Mouse (Mus musculus) neural tube, embryonic 15.5 days (tissue): ENCODE measurements around the gene Gm20388. TPM values are rescaled to one million over a fixed set of nuclear protein-coding genes. Genes with fewer than 3 reads are reported as not detected.

Source experiments
- ATAC-seq: fragments of 200-750 bp; cut with Nextera tagmentation; 2 replicates; pipeline ENCODE4 v1.8.0; 2017; ENCODE audit warnings: mild to moderate bottlenecking, moderate TSS enrichment, moderate library complexity; ENCODE audit not compliant: low FRiP score
- H3K27ac ChIP-seq: fragments of 300-500 bp; sonication (generic); replicated peaks from 2 replicates; pipeline ENCODE4 v1.5.1; 2015; ENCODE audit warnings: mild to moderate bottlenecking, inconsistent platforms
- H3K27me3 ChIP-seq: fragments of 300-500 bp; sonication (generic); replicated peaks from 2 replicates; pipeline ENCODE4 v1.6.1; 2015; ENCODE audit warnings: inconsistent platforms
- H3K36me3 ChIP-seq: fragments of 300-500 bp; sonication (generic); 2 replicates; pipeline ENCODE4 v1.6.1; 2015; ENCODE audit warnings: inconsistent platforms
- H3K4me1 ChIP-seq: fragments of 300-500 bp; sonication (generic); 2 replicates; pipeline ENCODE4 v1.6.1; 2015; ENCODE audit warnings: inconsistent platforms
- H3K4me2 ChIP-seq: fragments of 300-500 bp; sonication (generic); 2 replicates; pipeline ENCODE4 v1.6.1; 2015; ENCODE audit warnings: inconsistent platforms, mild to moderate bottlenecking, moderate library complexity
- H3K4me3 ChIP-seq: fragments of 300-500 bp; sonication (generic); replicated peaks from 2 replicates; pipeline ENCODE4 v1.5.1; 2015; ENCODE audit warnings: mild to moderate bottlenecking, inconsistent platforms
- H3K9ac ChIP-seq: fragments of 300-500 bp; sonication (generic); replicated peaks from 2 replicates; pipeline ENCODE4 v1.6.1; 2015; ENCODE audit warnings: mild to moderate bottlenecking, inconsistent platforms
- H3K9me3 ChIP-seq: fragments of 300-500 bp; sonication (generic); replicated peaks from 2 replicates; pipeline ENCODE4 v1.6.1; 2016; ENCODE audit warnings: inconsistent platforms
- WGBS: fragments of 180-500 bp; shearing (Covaris S2); methylation state at CpG from one replicate; pipeline ENCODE4 v1.1.7; 2015; ENCODE audit warnings: mixed read lengths; 5-methylcytosine and 5-hydroxymethylcytosine counted together
- polyA plus RNA-seq: library from polyadenylated mRNA; unstranded; fragments of >200 nt; fragmentation: Nextera tagmentation; extraction: Ambion mirVana; gene quantifications from 2 replicates; pipeline ENCODE4 v1.2.1, GENCODE M21; 2015

Gm20388 gene
- polyA plus RNA-seq, 1 experiment from 2014 or later, result not detected

DNA sequence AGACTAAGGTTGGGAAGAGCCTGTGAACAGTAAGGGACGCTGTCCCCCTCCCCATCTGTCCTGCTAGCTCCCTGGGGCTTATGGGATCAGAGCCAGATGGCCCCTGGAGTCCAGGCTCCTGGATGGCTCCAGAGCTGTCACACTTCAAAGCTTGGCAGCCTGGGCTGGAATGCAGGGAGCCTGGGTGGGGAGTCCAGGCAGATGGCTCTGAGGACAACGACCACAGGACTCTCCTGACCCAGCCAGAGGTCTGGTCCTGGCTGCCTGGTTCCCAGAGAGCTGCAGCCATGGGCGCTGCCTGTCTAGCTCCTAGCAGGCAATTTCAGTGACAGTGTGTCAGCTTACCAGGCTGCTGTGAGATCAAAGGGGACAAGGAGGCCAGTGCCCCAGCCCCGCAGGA lies 984.4 kb downstream of the Gm20388 start:
- Histone ChIP-seq H3K27ac (no peak overlapping the region), H3K4me1 (peaks cover 17% of the 10 kb centered on the region), H3K9me3 (no peaks in the 10 kb centered on the region), H3K27me3 (peaks cover 67% of the 10 kb centered on the region), H3K4me2 (no peak overlapping the region), H3K36me3 (no peaks in the 10 kb centered on the region), H3K4me3 (no peak overlapping the region), H3K9ac (no peak overlapping the region)
- ATAC-seq, result no peak
- 1% methylated on average over 4 of the region's 4 CpGs for WGBS

DNA sequence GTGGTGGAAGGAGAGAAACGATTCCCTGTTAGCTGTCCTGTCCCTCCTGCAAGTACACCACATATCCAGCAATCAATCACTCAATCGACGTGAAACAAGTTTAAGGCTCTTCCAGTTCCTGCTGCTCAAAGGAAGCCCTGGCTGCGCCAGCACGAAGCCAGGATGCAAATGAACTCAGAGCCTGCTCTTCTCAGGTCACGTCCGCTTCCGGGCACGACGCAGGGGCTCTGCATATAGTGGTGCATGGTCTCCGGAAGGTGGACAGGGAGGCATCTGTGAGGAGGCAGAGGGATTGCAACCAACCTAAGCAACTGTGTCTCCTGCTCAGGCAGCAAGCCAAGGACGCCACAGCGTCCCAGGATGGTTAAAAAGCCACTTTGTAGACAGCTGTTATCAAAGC lies 985.0 kb downstream of the Gm20388 start:
- Histone ChIP-seq H3K9me3 (no peaks in the 10 kb centered on the region), H3K36me3 (no peaks in the 10 kb centered on the region), H3K27me3 (peaks cover 63% of the 10 kb centered on the region), H3K9ac (no peak overlapping the region), H3K27ac (no peak overlapping the region), H3K4me1 (peaks cover 17% of the 10 kb centered on the region), H3K4me2 (peak overlapping the region; percentile 39), H3K4me3 (peak overlapping the region; percentile 5; the same call in 1 of the 2 replicates)
- WGBS, result 1% methylated on average over 13 of the region's 13 CpGs
- no peak for ATAC-seq

DNA sequence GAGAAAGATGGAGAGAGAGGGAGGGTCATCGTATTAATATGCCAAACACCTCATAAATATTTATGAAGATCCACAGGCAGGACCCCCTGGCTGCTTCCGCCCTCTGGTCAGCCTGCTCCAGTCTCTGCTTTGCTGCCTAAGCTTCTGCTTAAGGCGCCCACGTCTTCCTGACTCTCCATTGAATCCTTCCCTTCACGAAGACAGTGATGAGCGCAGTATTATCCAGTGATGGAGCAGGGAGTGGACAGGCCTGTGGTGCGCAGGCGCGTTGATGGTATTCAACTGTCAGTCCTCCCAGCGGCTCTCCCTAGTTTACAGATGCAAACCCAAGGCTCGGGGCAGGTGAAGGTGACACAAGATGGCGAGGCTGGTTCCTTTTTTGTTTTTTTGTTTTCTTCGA lies 985.6 kb downstream of the Gm20388 start:
- no peak for ATAC-seq
- H3K4me1 ChIP-seq, result peaks cover 17% of the 10 kb centered on the region
- H3K27ac ChIP-seq, result no peak overlapping the region
- H3K9me3 ChIP-seq, result no peaks in the 10 kb centered on the region
- H3K4me2 ChIP-seq, result peak overlapping the region; percentile 39
- WGBS, result 39% methylated on average over 13 of the region's 13 CpGs
- no peak overlapping the region for H3K9ac ChIP-seq
- H3K27me3 ChIP-seq, result peaks cover 61% of the 10 kb centered on the region
- H3K36me3 ChIP-seq, result no peaks in the 10 kb centered on the region
- H3K4me3 ChIP-seq, result 0 out of 2 replicates have a peak overlapping the region, but pooled peaks have one; percentile 5

DNA sequence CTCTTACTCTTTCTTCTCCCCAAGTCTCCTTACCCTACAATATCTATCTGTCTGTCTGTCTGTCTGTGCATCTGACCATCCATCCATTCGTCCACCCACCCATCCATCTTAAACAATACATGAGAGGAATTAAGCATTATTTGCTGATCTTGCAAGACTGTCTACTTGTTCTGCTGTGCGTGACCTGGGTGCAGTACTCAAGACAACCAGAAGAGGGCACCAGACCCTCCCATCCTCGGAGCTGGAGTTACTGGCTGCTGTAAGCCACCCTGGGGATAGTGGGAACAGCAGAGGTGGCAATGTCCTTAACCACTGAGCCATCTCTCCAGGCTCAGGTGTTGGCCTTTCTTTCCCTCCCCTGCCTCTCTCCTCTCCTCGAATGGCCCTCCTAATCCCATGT lies 987.4 kb downstream of the Gm20388 start:
- Histone ChIP-seq H3K9me3 (no peaks in the 10 kb centered on the region), H3K27me3 (peaks cover 52% of the 10 kb centered on the region), H3K4me1 (peaks cover 23% of the 10 kb centered on the region), H3K4me3 (no peak overlapping the region), H3K36me3 (no peaks in the 10 kb centered on the region), H3K9ac (no peak overlapping the region), H3K4me2 (no peak overlapping the region), H3K27ac (no peak overlapping the region)
- 57% methylated on average over 4 of the region's 4 CpGs for WGBS
- ATAC-seq, result no peak

DNA sequence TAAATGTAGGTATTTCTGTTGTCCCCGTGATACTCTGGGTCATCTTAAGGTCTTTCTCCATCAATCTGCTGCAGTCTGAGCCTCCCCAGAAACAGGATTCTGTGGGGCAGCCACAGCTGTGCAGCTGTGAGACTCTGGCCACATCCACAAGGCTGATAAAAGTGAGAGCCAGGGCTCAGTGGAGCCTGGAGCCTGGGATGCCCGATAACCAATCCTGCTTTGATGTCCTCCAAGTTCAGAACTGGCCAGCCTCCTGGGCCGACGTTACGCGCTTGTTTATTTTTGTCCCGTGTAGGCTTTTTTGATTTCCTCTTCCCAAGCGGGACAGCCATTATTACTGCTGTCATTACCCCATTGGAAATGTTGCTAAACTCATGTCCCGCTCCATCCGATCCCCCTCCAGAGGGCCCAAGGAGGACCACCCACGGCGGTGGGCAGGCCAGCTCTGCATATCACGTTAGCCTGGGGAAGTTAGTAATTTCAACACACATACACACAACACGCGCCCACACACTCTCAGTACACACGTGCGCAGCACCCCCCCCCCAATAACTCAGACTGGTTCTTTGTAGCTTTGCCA lies 988.3 kb downstream of the Gm20388 start:
- 68% methylated on average over 17 of the region's 17 CpGs for WGBS
- H3K4me1 ChIP-seq, result peaks cover 23% of the 10 kb centered on the region
- H3K36me3 ChIP-seq, result no peaks in the 10 kb centered on the region
- no peak overlapping the region for H3K9ac ChIP-seq
- ATAC-seq, result no peak
- H3K27me3 ChIP-seq, result peaks cover 47% of the 10 kb centered on the region
- H3K4me2 ChIP-seq, result no peak overlapping the region
- no peaks in the 10 kb centered on the region for H3K9me3 ChIP-seq
- H3K27ac ChIP-seq, result no peak overlapping the region
- no peak overlapping the region for H3K4me3 ChIP-seq

DNA sequence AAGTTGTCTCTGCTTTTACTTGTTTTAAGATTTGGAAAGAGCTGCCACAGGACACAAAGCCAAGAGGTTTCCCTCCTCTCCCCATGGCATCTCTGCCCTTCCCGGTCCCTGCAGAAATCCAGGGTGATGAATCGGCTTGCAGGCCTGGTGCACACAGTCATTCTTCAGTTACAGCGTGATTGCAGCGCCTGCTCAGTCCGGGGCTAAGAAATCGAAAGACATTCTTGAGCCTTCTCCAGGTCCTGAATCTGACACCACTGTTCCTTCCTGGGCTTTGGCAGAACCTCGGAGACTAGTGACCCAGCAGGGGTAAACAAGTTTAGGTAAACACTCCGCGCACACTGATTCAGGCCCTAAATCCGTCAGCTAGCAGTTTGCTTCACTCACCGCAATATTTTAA lies 991.7 kb downstream of the Gm20388 start:
- H3K9me3 ChIP-seq, result no peaks in the 10 kb centered on the region
- no peaks in the 10 kb centered on the region for H3K36me3 ChIP-seq
- WGBS, result 45% methylated on average over 11 of the region's 11 CpGs
- no peak overlapping the region for H3K27ac ChIP-seq
- ATAC-seq, result no peak
- H3K4me1 ChIP-seq, result peaks cover 6% of the 10 kb centered on the region; the same call in 1 of the 2 replicates
- no peak overlapping the region for H3K4me2 ChIP-seq
- H3K4me3 ChIP-seq, result no peak overlapping the region
- H3K9ac ChIP-seq, result no peak overlapping the region
- H3K27me3 ChIP-seq, result peaks cover 16% of the 10 kb centered on the region; the same call in 1 of the 2 replicates

DNA sequence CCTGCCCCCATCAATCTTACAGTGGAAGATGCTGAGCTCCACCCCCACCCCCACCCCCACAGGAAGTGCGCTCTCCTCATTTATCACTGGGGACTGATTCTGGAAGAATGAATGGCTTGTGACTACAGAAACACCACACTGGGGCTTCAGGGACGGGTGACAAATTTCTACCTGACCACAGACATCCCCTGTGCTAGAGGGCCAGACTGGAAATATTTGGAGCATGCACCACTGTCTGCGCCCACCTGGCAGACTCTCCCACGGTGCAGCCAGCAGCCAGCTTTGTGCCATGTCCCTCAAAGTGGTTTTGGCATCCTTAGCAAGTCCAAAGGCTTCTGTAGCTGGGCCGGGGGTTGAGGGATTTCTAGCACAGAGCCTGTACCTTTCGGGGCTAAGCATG lies 997.0 kb downstream of the Gm20388 start:
- Histone ChIP-seq H3K4me2 (no peak overlapping the region), H3K4me1 (no peaks in the 10 kb centered on the region), H3K36me3 (no peaks in the 10 kb centered on the region), H3K27ac (no peak overlapping the region), H3K9me3 (no peaks in the 10 kb centered on the region), H3K4me3 (no peak overlapping the region), H3K27me3 (0 out of 2 replicates have a peak, but pooled peaks cover 6% of the 10 kb centered on the region), H3K9ac (no peak overlapping the region)
- ATAC-seq, result no peak
- WGBS, result 72% methylated on average over 6 of the region's 6 CpGs

DNA sequence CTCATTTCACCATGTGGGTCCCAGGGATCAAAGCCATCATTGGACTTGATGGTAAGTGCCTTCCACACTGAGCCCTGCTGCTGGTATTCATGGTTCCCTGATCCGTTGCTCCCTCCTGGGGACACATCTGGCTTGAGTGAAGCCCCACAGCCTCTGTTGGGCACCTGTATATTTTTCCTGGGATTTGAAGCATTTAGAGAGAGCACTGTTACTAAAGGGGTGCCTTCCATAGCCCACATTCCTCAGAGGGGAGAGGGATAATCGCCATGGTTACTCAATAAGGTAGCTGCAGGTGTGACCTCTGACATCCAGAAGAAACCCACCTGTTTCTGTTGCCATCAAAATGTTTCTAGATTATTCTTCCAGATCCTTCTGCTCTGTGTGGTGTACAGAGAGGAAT lies 1000.3 kb downstream of the Gm20388 start:
- H3K9me3 ChIP-seq, result no peaks in the 10 kb centered on the region
- H3K27ac ChIP-seq, result no peak overlapping the region
- no peak overlapping the region for H3K4me3 ChIP-seq
- no peaks in the 10 kb centered on the region for H3K36me3 ChIP-seq
- WGBS, result 71% methylated on average over 2 of the region's 2 CpGs
- H3K27me3 ChIP-seq, result no peaks in the 10 kb centered on the region
- no peaks in the 10 kb centered on the region for H3K4me1 ChIP-seq
- no peak overlapping the region for H3K9ac ChIP-seq
- no peak overlapping the region for H3K4me2 ChIP-seq
- no peak for ATAC-seq

DNA sequence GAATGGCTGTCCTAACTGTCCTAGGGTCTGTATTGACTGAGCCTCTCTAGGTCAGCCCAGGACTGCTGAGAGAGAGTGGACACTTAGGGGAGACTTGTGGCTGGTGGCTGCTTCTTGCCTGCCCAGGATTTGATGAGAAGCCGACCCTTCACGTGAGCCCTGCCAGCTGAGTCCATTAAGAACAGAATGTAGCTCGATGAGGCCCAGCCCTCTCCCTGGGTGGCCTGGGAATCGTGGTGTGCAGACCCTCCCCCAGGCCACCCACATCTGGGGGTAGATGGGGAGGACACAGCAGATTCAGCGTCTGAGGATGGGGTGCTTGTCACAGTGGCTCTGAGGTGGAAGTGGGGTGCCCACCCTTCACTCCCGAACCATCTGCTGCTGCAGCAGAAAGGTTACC lies 1001.8 kb downstream of the Gm20388 start:
- H3K27me3 ChIP-seq, result no peaks in the 10 kb centered on the region
- H3K4me3 ChIP-seq, result no peak overlapping the region
- no peak for ATAC-seq
- H3K4me1 ChIP-seq, result no peaks in the 10 kb centered on the region
- H3K9ac ChIP-seq, result no peak overlapping the region
- no peak overlapping the region for H3K4me2 ChIP-seq
- H3K27ac ChIP-seq, result no peak overlapping the region
- no peaks in the 10 kb centered on the region for H3K9me3 ChIP-seq
- WGBS, result 25% methylated on average over 6 of the region's 6 CpGs
- H3K36me3 ChIP-seq, result no peaks in the 10 kb centered on the region

DNA sequence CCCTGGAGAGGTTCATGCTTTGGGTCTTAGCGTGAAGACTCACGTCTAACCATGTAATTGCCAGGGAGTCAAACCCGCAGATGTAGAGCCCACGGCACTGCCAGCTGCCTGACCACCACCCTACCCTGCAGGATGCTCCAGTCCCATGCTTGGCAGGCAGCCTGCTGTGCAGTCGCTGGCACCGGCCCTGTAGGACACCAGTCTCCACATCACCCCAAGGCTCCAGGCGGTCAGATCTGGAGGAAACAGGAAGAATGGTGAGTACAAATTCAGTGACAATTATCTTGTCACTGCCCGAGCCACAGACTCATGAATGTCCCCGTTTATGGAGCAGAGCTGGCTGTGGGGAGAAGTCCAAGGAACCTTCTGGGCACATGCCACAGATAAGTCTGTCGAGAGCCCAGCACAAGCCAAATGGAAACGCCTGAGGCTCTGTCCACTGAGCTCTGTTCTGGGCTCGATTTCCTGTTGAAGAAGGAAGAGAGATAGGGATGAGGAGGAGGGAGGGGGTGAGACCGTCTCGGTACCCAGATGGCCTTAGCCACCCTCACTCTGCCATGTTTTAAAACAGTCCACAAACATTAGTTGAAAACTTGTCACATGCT lies 1006.3 kb downstream of the Gm20388 start:
- 59% methylated on average over 14 of the region's 14 CpGs for WGBS
- Histone ChIP-seq H3K9ac (no peak overlapping the region), H3K27ac (no peak overlapping the region), H3K4me2 (no peak overlapping the region), H3K27me3 (no peaks in the 10 kb centered on the region), H3K4me1 (no peaks in the 10 kb centered on the region), H3K36me3 (no peaks in the 10 kb centered on the region), H3K9me3 (no peaks in the 10 kb centered on the region), H3K4me3 (no peak overlapping the region)
- ATAC-seq, result no peak

DNA sequence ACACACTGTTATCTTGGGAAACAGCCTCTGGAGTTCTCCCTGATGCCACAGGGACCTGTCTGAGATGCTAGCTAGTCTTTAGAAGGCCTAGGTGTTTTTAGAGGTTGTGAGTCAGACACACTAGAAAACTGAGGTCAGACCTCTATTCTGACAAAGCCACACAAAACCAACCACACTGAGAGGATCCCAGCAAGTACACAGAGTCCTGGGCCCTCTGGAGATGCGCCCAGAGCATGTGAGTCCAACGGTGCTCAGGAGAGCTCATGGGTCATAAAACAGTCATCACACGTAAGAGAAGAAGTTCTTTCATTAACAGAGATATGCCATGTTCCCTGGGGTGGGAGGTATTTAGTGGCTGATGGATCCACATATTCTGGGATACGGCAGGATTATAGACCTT lies 1009.9 kb downstream of the Gm20388 start:
- no peak for ATAC-seq
- H3K4me1 ChIP-seq, result no peaks in the 10 kb centered on the region
- no peak overlapping the region for H3K27ac ChIP-seq
- 79% methylated on average over 4 of the region's 4 CpGs for WGBS
- no peaks in the 10 kb centered on the region for H3K9me3 ChIP-seq
- no peak overlapping the region for H3K4me2 ChIP-seq
- no peak overlapping the region for H3K9ac ChIP-seq
- H3K4me3 ChIP-seq, result no peak overlapping the region
- H3K27me3 ChIP-seq, result no peaks in the 10 kb centered on the region
- no peaks in the 10 kb centered on the region for H3K36me3 ChIP-seq

DNA sequence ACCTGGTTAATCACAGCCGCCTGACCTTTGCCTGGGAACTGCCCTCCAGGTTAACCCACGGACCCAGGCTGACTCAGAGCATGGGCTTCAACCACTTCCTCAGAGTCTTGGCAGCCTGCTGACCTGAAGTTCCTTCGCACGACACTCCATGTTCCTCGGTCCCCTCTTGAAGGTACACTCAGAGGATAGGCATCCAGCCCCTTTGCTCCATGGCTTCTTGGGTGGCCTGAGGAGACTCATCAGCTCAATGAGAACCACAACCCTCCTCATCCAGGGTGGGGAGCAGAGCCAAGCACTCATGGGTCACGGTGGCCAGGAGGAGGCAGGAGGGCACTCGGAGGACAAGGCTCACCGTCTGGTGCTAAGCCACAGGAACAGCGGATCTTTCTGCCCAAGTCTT lies 1015.6 kb downstream of the Gm20388 start:
- Histone ChIP-seq H3K27ac (no peak overlapping the region), H3K9me3 (no peaks in the 10 kb centered on the region), H3K4me1 (no peaks in the 10 kb centered on the region), H3K4me3 (no peak overlapping the region), H3K4me2 (no peak overlapping the region), H3K9ac (no peak overlapping the region), H3K27me3 (no peaks in the 10 kb centered on the region), H3K36me3 (no peaks in the 10 kb centered on the region)
- 93% methylated on average over 9 of the region's 9 CpGs for WGBS
- no peak for ATAC-seq
